Mouse (Mus musculus) cerebellum, adult 2 months (tissue): ENCODE measurements around the gene U2af1l4.

ENCODE experiments used
- CTCF ChIP-seq: fragments of 200-500 bp; IDR thresholded peaks from 2 replicates; pipeline ENCODE4 v1.5.1; 2011; ENCODE audit warnings: low read depth, mild to moderate bottlenecking, control low read depth, low read length, moderate library complexity, borderline replicate concordance; ENCODE audit not compliant: insufficient read depth
- POLR2A ChIP-seq: fragments of 200-500 bp; IDR thresholded peaks from 2 replicates; pipeline ENCODE4 v1.6.1; 2011; ENCODE audit warnings: low read length, control low read depth, borderline replicate concordance; ENCODE audit not compliant: insufficient read depth

- no peak for TF ChIP-seq POLR2A
- TF ChIP-seq CTCF = no peak
Observed at GRCm38 (mm10) chr7:30581547-30581946, 18.4 kb downstream of the U2af1l4 start.
